Mouse (Mus musculus): ENCODE data around the gene Tgfbrap1. TPM values are rescaled to one million over a fixed set of nuclear protein-coding genes. Genes with fewer than 3 reads are reported as not detected.
"Not testable (repeated sequence)": the region's sequence is repeated elsewhere in the genome, so short reads cannot be mapped to it uniquely, and the experiment has no call there.

Tgfbrap1 gene
- polyA plus RNA-seq, 1 experiment = 7.4 TPM

DNA sequence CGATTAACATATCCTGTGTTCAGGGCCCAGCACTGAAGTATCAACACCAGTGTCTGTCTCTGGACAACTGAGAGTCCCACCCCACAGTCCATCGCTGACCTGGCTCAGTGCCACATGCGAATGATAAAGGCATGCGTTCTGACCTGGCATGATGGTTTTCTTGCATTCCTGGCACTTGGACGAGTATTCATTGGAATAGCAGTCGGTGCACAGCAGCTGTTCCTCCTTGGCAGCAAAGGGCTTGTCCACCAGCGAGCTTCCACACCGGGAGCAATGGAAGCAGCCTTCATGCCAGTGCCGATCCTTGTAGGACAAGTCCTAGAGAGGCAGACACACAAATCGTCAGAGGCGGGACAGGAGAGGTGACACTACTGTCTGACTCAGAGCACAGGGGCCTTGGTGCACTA is 43.1 kb upstream of the Tgfbrap1 start:
- TF ChIP-seq POLR2A (IDR thresholded peaks at IDR 0.05; ENCODE audit: control insufficient read depth, low read depth, low read length) (no peak), CTCF (IDR thresholded peaks at IDR 0.05; ENCODE audit: control insufficient read depth, insufficient read depth, insufficient replicate concordance, low read depth, low read length) (no peak)
- Histone ChIP-seq H3K36me3 (ENCODE audit: control insufficient read depth, insufficient read depth, low read length) (no peaks in the 10 kb centered on the region), H3K27ac (ENCODE audit: control insufficient read depth, insufficient read depth, low read depth, low read length) (no peak overlapping the region), H3K27me3 (ENCODE audit: control insufficient read depth, insufficient read depth, low read length) (no peaks in the 10 kb centered on the region), H3K4me1 (ENCODE audit: control insufficient read depth, insufficient read depth, low read length) (peaks cover 3% of the 10 kb centered on the region; the same call in 1 of the 2 replicates), H3K4me3 (ENCODE audit: control insufficient read depth, low read depth, low read length) (no peak overlapping the region)

DNA sequence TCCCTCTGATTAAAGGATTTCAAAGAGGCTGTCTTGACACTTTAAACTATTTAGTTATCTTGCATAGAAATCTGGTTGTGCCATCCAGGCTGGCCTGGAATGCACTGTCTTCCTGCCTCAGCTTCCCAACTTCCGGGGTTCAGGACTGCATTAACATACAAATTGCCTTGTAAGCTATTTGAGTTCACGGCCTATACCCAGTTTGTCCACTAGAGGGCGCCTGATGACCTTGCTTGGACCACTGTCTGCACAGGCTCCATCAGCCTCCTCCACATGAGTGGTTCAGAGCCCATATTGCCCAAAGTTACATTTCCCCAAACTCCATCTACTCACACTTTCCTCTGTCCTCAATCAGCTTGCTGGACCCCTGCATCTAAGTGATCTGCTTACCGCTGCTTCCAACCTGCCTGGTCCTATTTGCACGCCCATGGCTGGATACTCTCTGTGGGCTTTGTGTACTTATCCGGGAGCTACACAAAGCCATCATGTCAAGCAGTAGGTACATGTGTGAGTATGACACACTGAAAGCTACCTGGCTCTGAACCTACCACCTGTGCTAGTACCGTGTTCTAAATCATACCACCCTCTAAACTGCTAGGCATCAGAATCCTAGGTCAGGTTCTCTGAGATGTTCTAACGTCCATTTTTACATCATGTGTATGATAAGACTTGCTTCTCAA is 41.3 kb upstream of the Tgfbrap1 start:
- no peak for TF ChIP-seq POLR2A (IDR thresholded peaks at IDR 0.05; ENCODE audit: control insufficient read depth, low read depth, low read length)
- TF ChIP-seq CTCF (IDR thresholded peaks at IDR 0.05; ENCODE audit: control insufficient read depth, insufficient read depth, insufficient replicate concordance, low read depth, low read length) = peak; percentile 95
- Histone ChIP-seq H3K4me3 (ENCODE audit: control insufficient read depth, low read depth, low read length) (no peak overlapping the region), H3K4me1 (ENCODE audit: control insufficient read depth, insufficient read depth, low read length) (peaks cover 3% of the 10 kb centered on the region; the same call in 1 of the 2 replicates), H3K27ac (ENCODE audit: control insufficient read depth, insufficient read depth, low read depth, low read length) (no peak overlapping the region), H3K36me3 (ENCODE audit: control insufficient read depth, insufficient read depth, low read length) (no peaks in the 10 kb centered on the region), H3K27me3 (ENCODE audit: control insufficient read depth, insufficient read depth, low read length) (no peaks in the 10 kb centered on the region)

DNA sequence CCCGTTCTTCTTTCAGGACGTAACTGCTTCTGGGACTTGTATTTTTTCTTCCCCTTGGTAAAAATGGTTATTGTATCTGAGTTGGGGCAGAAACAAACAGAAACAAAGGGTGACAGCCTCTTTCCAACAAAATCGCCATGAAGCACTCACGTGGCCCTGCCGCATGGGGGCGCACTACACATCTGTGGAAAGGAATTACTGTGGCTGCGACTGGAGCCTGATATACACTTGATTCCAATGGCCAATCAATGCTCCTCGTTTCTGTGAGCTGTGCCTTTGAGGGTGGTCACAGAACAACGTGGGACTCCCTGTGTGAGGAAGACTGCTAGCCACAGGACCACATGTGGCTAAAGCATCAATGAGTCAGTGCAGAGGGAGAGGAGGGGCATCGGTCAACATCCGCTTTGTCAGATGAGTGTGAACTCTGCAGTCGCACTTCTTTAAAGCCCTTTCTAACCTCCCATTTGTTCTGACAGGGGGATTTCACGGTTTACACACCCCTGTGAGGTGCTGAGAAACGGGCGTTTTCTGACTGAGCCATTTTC is 39.9 kb upstream of the Tgfbrap1 start:
- TF ChIP-seq POLR2A (IDR thresholded peaks at IDR 0.05; ENCODE audit: control insufficient read depth, low read depth, low read length) (no peak), CTCF (IDR thresholded peaks at IDR 0.05; ENCODE audit: control insufficient read depth, insufficient read depth, insufficient replicate concordance, low read depth, low read length) (peak; percentile 64)
- Histone ChIP-seq H3K27me3 (ENCODE audit: control insufficient read depth, insufficient read depth, low read length) (no peaks in the 10 kb centered on the region), H3K4me1 (ENCODE audit: control insufficient read depth, insufficient read depth, low read length) (peaks cover 3% of the 10 kb centered on the region; the same call in 1 of the 2 replicates), H3K27ac (ENCODE audit: control insufficient read depth, insufficient read depth, low read depth, low read length) (no peak overlapping the region), H3K4me3 (ENCODE audit: control insufficient read depth, low read depth, low read length) (no peak overlapping the region), H3K36me3 (ENCODE audit: control insufficient read depth, insufficient read depth, low read length) (no peaks in the 10 kb centered on the region)

DNA sequence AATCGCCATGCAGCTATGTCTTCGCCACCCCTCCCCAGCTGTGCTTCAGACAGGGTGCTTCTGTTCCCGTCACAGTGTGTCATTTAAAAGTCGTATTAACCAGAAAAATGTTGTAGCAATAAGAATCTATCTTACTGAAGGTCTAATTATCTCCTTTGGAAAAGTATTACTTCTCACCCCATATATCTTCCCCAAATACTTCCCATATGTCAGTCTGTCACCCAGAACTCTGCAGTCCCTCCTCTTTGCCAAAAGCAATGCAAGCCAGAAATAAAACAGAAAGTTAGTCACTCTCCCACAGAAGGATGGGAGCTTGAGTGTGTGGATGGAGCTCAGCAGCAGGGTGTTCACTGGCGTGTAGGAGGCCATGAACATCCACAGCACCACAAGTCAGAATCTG is 38.9 kb upstream of the Tgfbrap1 start:
- H3K4me3 ChIP-seq (ENCODE audit: control insufficient read depth, low read depth, low read length) = no peak overlapping the region
- no peaks in the 10 kb centered on the region for H3K36me3 ChIP-seq (ENCODE audit: control insufficient read depth, insufficient read depth, low read length)
- TF ChIP-seq CTCF (IDR thresholded peaks at IDR 0.05; ENCODE audit: control insufficient read depth, insufficient read depth, insufficient replicate concordance, low read depth, low read length) (no peak), POLR2A (IDR thresholded peaks at IDR 0.05; ENCODE audit: control insufficient read depth, low read depth, low read length) (no peak)
- H3K27ac ChIP-seq (ENCODE audit: control insufficient read depth, insufficient read depth, low read depth, low read length) = no peak overlapping the region
- H3K27me3 ChIP-seq (ENCODE audit: control insufficient read depth, insufficient read depth, low read length) = no peaks in the 10 kb centered on the region
- peaks cover 3% of the 10 kb centered on the region; the same call in 1 of the 2 replicates for H3K4me1 ChIP-seq (ENCODE audit: control insufficient read depth, insufficient read depth, low read length)

DNA sequence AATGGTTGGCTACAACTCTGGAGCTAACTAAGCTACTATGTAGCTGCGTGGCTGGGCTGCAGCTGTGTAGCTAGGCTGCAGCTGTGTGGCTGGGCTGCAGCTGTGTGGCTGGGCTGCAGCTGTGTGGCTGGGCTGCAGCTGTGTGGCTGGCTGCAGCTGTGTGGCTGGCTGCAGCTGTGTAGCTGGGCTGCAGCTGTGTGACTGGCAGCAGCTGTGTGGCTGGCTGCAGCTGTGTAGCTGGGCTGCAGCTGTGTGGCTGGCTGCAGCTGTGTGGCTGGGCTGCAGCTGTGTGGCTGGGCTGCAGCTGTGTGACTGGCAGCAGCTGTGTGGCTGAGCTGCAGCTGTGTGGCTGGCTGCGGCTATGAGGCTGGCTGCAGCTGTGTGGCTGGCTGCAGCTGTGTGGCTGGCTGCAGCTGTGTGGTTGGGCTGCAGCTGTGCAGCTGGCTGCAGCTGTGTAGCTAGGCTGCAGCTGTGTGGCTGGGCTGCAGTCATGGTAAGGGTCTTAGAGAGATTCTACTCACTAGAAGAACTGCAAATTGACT is 38.1 kb upstream of the Tgfbrap1 start:
- H3K4me1 ChIP-seq (ENCODE audit: control insufficient read depth, insufficient read depth, low read length); H3K4me3 ChIP-seq (ENCODE audit: control insufficient read depth, low read depth, low read length); H3K36me3 ChIP-seq (ENCODE audit: control insufficient read depth, insufficient read depth, low read length); H3K27ac ChIP-seq (ENCODE audit: control insufficient read depth, insufficient read depth, low read depth, low read length); H3K27me3 ChIP-seq (ENCODE audit: control insufficient read depth, insufficient read depth, low read length): not testable (repeated sequence)

DNA sequence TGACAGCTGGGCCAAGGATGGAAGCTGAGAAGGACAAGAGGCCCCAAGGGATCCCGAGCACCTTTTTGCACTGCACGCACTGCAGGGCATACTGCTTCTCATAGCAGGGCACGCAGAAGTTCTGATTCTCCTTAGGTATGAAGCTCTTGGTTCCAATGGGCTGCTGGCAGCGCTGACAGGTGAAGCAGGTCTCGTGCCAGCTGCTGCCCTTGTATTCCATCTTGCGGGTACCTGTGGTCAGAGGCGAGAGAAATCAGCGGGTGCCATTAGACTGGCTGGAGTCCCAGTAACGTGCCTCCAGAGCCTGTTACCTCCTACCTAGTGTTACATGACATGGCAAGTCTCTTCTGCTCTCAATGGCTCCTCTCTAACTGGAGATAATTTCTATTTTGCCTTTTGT is 33.2 kb upstream of the Tgfbrap1 start:
- H3K36me3 ChIP-seq (ENCODE audit: control insufficient read depth, insufficient read depth, low read length) = no peaks in the 10 kb centered on the region
- no peak for TF ChIP-seq CTCF (IDR thresholded peaks at IDR 0.05; ENCODE audit: control insufficient read depth, insufficient read depth, insufficient replicate concordance, low read depth, low read length)
- TF ChIP-seq POLR2A (IDR thresholded peaks at IDR 0.05; ENCODE audit: control insufficient read depth, low read depth, low read length) = no peak

DNA sequence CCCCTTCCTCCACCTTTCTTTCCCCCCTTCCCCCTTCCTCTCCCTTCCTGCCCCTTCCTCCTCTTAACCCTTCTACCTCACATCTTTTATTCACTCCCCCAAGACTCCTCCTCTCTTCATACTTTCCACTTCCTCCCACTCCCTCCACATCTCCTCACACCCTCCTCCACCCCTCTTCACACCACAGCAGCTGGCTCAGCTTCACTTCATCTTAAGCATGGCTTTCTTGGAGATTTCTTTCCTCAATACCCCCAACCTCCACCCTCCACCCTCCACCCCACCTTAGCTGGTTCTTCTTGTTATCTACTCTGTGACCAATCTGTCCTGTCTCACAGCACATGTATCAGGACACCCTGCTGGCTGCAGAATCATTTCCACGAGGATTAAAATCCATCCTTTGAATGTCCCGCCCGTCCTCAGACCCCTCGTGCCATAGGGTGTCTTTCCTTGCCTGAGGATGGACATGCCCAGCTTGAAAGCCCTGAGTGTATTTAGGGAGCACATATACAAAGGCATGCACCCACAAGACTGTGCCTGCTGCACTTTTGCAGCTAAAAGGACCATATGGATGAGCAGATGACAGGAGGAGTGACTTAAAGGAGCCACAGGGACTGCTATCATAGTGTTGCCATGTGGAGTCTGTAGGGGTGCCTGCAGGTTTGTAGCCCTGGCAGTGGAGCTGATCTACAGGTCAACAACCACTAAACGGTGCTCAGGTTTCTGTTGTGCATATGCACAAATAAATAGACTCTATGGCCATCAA is 32.0 kb upstream of the Tgfbrap1 start:
- H3K27ac ChIP-seq (ENCODE audit: control insufficient read depth, insufficient read depth, low read depth, low read length) = no peak overlapping the region
- TF ChIP-seq POLR2A (IDR thresholded peaks at IDR 0.05; ENCODE audit: control insufficient read depth, low read depth, low read length) (no peak), CTCF (IDR thresholded peaks at IDR 0.05; ENCODE audit: control insufficient read depth, insufficient read depth, insufficient replicate concordance, low read depth, low read length) (no peak)
- no peak overlapping the region for H3K4me3 ChIP-seq (ENCODE audit: control insufficient read depth, low read depth, low read length)
- no peaks in the 10 kb centered on the region for H3K36me3 ChIP-seq (ENCODE audit: control insufficient read depth, insufficient read depth, low read length)
- no peaks in the 10 kb centered on the region for H3K4me1 ChIP-seq (ENCODE audit: control insufficient read depth, insufficient read depth, low read length)
- no peaks in the 10 kb centered on the region for H3K27me3 ChIP-seq (ENCODE audit: control insufficient read depth, insufficient read depth, low read length)

More for the DNA sequence above, 33.2 kb upstream of the Tgfbrap1 start:
- Histone ChIP-seq H3K27me3 (ENCODE audit: control insufficient read depth, insufficient read depth, low read length) (no peaks in the 10 kb centered on the region), H3K4me1 (ENCODE audit: control insufficient read depth, insufficient read depth, low read length) (no peaks in the 10 kb centered on the region), H3K4me3 (ENCODE audit: control insufficient read depth, low read depth, low read length) (no peak overlapping the region), H3K27ac (ENCODE audit: control insufficient read depth, insufficient read depth, low read depth, low read length) (no peak overlapping the region)

All from testis, adult 2 months (tissue).